Mouse (Mus musculus): ENCODE results near the gene Gm20388.

DNA sequence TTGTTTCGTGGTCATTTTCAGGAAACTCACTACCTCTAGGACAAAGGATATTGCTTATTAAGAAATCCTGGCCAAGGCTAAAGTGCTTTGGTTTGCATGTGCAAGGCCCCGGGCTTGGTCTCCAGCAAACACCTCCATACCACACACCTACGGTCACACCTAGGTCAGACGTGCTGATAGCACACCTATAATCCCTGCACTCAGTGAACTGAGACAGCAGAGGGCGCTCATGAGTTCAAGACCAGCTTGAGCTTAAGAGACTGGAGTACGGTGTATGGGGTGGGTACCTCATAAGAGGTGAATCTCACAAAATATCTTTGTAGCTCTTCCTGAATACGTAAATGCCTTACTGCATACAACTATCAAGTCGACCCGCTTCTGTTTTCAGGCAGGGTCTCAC is 3924.8 kb downstream of the Gm20388 start:
- peak; percentile 88 for TF ChIP-seq CTCF (IDR thresholded peaks at IDR 0.05; ENCODE audit: low read depth)
- TF ChIP-seq EP300 (IDR thresholded peaks at IDR 0.05; ENCODE audit: low read depth), result no peak

Measured in liver, embryonic 14.5 days (tissue).